Mouse (Mus musculus): Measurements from ENCODE around the gene Abhd12b. TPM values are rescaled to one million over a fixed set of nuclear protein-coding genes. Genes with fewer than 3 reads are reported as not detected.
A peak's percentile ranks its signal among the peaks of the same experiment; 100 is the strongest.

The Abhd12b gene
- polyA plus RNA-seq, 1 experiment from 2014 or later = not detected

DNA sequence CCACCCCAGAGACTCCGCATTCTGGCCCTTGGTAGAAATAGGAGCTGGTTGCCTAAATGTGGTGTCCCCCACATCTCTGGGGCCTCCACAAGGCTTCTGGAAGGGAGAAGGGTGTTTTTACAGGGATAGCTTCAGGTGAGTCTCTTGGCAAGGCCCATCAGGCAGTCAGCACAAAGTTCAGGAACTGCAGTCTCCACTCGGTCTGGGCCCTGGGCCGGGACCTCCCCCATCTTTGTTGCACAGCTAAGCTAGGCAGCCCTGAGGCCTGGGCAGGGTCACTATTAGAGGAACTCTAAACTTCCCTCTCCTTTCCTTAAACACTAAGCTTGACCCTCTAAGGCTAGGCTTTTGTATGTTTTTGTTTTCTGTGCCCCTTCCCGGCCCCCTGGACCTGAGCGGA, 72.7 kb downstream of the Abhd12b start:
- DNase-seq (ENCODE audit: low spot score) = no peak
- H3K27me3 ChIP-seq (ENCODE audit: low read depth, poor library complexity, severe bottlenecking) = peaks cover 28% of the 10 kb centered on the region
- no peaks in the 10 kb centered on the region for H3K36me3 ChIP-seq
- WGBS = 32% methylated on average over 5 of the region's 5 CpGs
- H3K4me3 ChIP-seq = peak overlapping the region; percentile 63
- H3K27ac ChIP-seq = peak overlapping the region; percentile 71
- no peaks in the 10 kb centered on the region for H3K9me3 ChIP-seq (replicated peaks)
- H3K4me1 ChIP-seq = peaks cover 17% of the 10 kb centered on the region

- Histone ChIP-seq H3K4me3 (peak overlapping the region; percentile 63), H3K27me3 (ENCODE audit: low read depth, poor library complexity, severe bottlenecking) (peaks cover 28% of the 10 kb centered on the region), H3K36me3 (no peaks in the 10 kb centered on the region), H3K9me3 (replicated peaks) (no peaks in the 10 kb centered on the region), H3K4me1 (peaks cover 17% of the 10 kb centered on the region), H3K27ac (peak overlapping the region; percentile 71)
- DNase-seq (ENCODE audit: low spot score) = peak; percentile 74
- WGBS = 1% methylated on average over 52 of the region's 52 CpGs
These were observed 73.4 kb downstream of the Abhd12b start for GRCm38 (mm10) chr12:70227121-70227932.

GRCm38 (mm10) chr12:70228155-70228554, 74.2 kb downstream of the Abhd12b start:
- peaks cover 17% of the 10 kb centered on the region for H3K4me1 ChIP-seq
- H3K36me3 ChIP-seq = no peaks in the 10 kb centered on the region
- no peak overlapping the region for H3K27ac ChIP-seq
- no peak for DNase-seq (ENCODE audit: low spot score)
- 67% methylated on average over 11 of the region's 11 CpGs for WGBS
- peaks cover 28% of the 10 kb centered on the region for H3K27me3 ChIP-seq (ENCODE audit: low read depth, poor library complexity, severe bottlenecking)
- H3K9me3 ChIP-seq (replicated peaks) = no peaks in the 10 kb centered on the region
- H3K4me3 ChIP-seq = peak overlapping the region; percentile 63

DNA sequence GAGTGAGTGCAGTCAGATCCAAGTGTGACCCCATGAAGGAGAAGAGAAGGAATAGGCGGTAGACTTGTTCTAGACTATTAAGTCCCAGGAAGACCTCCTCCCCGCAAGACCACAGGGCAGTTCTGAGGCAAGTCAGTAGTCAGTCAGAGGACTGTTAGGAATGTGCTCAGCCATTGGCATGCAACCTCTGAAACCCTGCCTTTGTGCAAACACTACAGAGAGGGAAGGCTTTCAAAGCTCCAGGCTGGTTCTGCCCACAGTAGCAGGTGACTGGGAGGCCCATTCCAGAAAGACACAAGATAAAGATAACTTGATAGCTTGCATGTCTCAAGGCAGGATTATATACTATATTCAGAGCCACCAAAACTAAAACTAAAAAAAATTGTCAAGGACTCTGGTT, 77.4 kb downstream of the Abhd12b start, which contains the start of gene Pygl:
Gene Pygl (minus strand): TSS at position 195 of the 400 bp plus-strand sequence.
- H3K36me3 ChIP-seq = no peaks in the 10 kb centered on the region
- 86% methylated on average over 2 of the region's 2 CpGs for WGBS
- H3K4me1 ChIP-seq = peaks cover 22% of the 10 kb centered on the region
- no peak within 1 kb of the TSS for H3K4me3 ChIP-seq
- H3K27me3 ChIP-seq (ENCODE audit: low read depth, poor library complexity, severe bottlenecking) = peaks cover 20% of the 10 kb centered on the region
- DNase-seq (ENCODE audit: low spot score) = no peak
- H3K9me3 ChIP-seq (replicated peaks) = no peaks in the 10 kb centered on the region
- H3K27ac ChIP-seq = no peak within 1 kb of the TSS

DNA sequence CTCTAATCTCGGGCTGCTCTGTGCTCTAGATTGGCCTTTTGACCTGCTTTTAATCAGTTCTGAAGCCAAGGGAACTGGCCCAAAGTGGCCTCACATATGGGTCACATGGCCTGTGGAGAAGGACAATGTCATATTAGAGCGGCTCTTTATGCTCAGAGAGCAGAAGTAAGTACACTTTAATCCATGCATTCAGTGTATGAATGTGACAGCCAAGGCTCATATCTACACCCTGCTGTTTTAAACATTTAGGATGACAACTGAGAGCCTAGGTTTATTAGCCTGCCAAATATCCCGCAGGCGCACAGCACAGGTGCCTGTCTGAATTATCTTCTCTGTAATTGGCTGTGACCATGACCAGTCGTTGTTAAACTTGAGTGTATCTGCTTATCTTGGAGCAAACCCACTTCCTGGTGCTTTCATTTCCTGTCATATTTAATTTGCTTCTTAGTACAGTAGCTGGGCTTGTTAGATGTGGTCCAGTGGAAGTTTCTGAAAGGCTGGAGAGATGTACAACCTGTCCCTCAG, 78.1 kb downstream of the Abhd12b start:
- Histone ChIP-seq H3K27ac (no peak overlapping the region), H3K9me3 (replicated peaks) (no peaks in the 10 kb centered on the region), H3K27me3 (ENCODE audit: low read depth, poor library complexity, severe bottlenecking) (peaks cover 12% of the 10 kb centered on the region; the same call in 1 of the 2 replicates), H3K4me3 (no peak overlapping the region), H3K4me1 (peaks cover 15% of the 10 kb centered on the region), H3K36me3 (no peaks in the 10 kb centered on the region)
- no peak for DNase-seq (ENCODE audit: low spot score)
- WGBS = 72% methylated on average over 5 of the region's 5 CpGs

Other genes starting within 250 kb of the Abhd12b start
- gene Sav1, start 167.1 kb upstream of the Abhd12b start, polyA plus RNA-seq (2016; fragmentation: Nextera tagmentation; extraction: Ambion mirVana) = 8.7 and 9.3 TPM in 2 replicates
- 9.2 and 9.5 TPM in 2 replicates for gene Nin, start 40.4 kb upstream of the Abhd12b start, polyA plus RNA-seq (2016; fragmentation: Nextera tagmentation; extraction: Ambion mirVana)
- 5.4 and 5.5 TPM in 2 replicates for gene Pygl, start 77.3 kb downstream of the Abhd12b start, polyA plus RNA-seq (2016; fragmentation: Nextera tagmentation; extraction: Ambion mirVana)
- gene Trim9, start 193.5 kb downstream of the Abhd12b start, polyA plus RNA-seq (2016; fragmentation: Nextera tagmentation; extraction: Ambion mirVana) = 0.25 and 0.55 TPM in 2 replicates